Mouse (Mus musculus): ENCODE measurements around the gene Zscan4f. TPM values are rescaled to one million over a fixed set of nuclear protein-coding genes. Genes with fewer than 3 reads are reported as not detected.

The Zscan4f gene
- polyA plus RNA-seq (2021; fragmentation: Nextera tagmentation), result not detected in 2 replicates
- long read RNA-seq, experiment 1, result 0 reads
- long read RNA-seq, experiment 2, result 0 reads

GRCm38 (mm10) chr7:11397615-11398014, at the start of gene Zscan4f:
Gene Zscan4f (plus strand): TSS chr7:11397915.

Other genes starting within 250 kb of the Zscan4f start
- not detected in 2 replicates for gene Zscan4d, start 231.8 kb upstream of the Zscan4f start, polyA plus RNA-seq (2021; fragmentation: Nextera tagmentation)
- not detected in 2 replicates for gene Zscan4e, start 87.2 kb upstream of the Zscan4f start, polyA plus RNA-seq (2021; fragmentation: Nextera tagmentation)
- gene Zscan4-ps2, start 116.4 kb downstream of the Zscan4f start, polyA plus RNA-seq (2021; fragmentation: Nextera tagmentation), result not detected in 2 replicates
- gene Zscan4-ps3, start 211.4 kb downstream of the Zscan4f start, polyA plus RNA-seq (2021; fragmentation: Nextera tagmentation), result not detected in 2 replicates

Data from left cerebral cortex, adult 6 months (tissue).